Mouse (Mus musculus): ENCODE results near the gene Reps1. TPM values are rescaled to one million over a fixed set of nuclear protein-coding genes. Genes with fewer than 3 reads are reported as not detected.
A peak's percentile ranks its signal among the peaks of the same experiment; 100 is the strongest.

Gene Reps1
- polyA plus RNA-seq, 1 experiment from 2014 or later: 10.3 TPM

DNA sequence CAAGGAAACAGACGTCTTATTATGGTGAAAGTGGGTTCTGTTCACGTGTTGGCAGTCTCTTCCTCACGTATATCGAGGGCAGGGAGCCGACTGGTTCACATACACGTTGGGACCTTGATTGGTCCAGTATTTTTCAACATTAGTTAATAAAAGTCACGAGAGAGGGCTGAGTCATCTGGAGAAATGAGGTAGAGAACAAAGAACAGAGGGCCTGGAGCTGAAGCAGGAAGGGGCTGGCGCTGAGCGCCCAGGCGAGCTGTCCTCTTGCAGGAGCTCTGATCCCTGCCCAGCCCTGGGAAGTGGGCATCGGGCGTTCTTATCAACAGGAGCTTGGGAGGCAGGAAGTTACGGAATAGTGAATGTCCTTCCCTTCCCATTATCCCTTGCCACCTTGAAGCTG, 4.1 kb downstream of the Reps1 start:
- Histone ChIP-seq H3K36me3 (ENCODE audit: control insufficient read depth, insufficient read depth, low read length) (no peaks in the 10 kb centered on the region), H3K9me3 (replicated peaks; ENCODE audit: control insufficient read depth, low read length) (no peaks in the 10 kb centered on the region), H3K27ac (ENCODE audit: low read length) (no peak overlapping the region), H3K4me2 (ENCODE audit: low read depth, low read length) (no peak overlapping the region), H3K4me3 (replicated peaks; ENCODE audit: low read length) (no peak overlapping the region), H3K4me1 (ENCODE audit: control insufficient read depth, insufficient read depth, low read length) (peaks cover 21% of the 10 kb centered on the region), H3K27me3 (ENCODE audit: control insufficient read depth, insufficient read depth, low read length) (no peaks in the 10 kb centered on the region), H3K9ac (ENCODE audit: low read length) (no peak overlapping the region)
- ATAC-seq (ENCODE audit: insufficient read depth, low FRiP score): no peak
- 78% methylated on average over 13 of the region's 13 CpGs for whole genome bisulfite sequencing

DNA sequence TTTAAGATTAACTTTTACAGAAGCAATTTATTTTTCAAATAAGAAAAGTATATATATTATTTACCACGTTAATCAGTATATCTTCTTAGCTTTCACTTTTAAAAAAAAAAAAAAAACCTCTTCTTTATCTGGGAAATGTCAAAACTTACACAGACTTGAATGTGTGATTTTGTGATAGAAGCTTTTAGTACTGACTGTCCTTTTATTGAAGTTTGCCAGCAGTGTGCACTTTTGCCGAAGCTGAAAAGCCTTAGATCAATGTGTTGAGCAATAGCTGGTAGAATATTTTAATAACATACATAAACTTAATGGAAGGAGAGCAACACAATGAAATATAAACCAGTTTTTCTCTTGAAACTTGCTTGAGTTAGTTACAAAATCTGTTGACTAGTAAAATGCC, 5.1 kb downstream of the Reps1 start:
- no peak overlapping the region for H3K4me3 ChIP-seq (replicated peaks; ENCODE audit: low read length)
- no peak for ATAC-seq (ENCODE audit: insufficient read depth, low FRiP score)
- H3K36me3 ChIP-seq (ENCODE audit: control insufficient read depth, insufficient read depth, low read length): no peaks in the 10 kb centered on the region
- 52% methylated on average over 2 of the region's 2 CpGs for WGBS
- H3K27ac ChIP-seq (ENCODE audit: low read length): no peak overlapping the region
- H3K9ac ChIP-seq (ENCODE audit: low read length): no peak overlapping the region
- H3K4me1 ChIP-seq (ENCODE audit: control insufficient read depth, insufficient read depth, low read length): peaks cover 21% of the 10 kb centered on the region
- H3K27me3 ChIP-seq (ENCODE audit: control insufficient read depth, insufficient read depth, low read length): no peaks in the 10 kb centered on the region
- H3K9me3 ChIP-seq (replicated peaks; ENCODE audit: control insufficient read depth, low read length): no peaks in the 10 kb centered on the region
- H3K4me2 ChIP-seq (ENCODE audit: low read depth, low read length): no peak overlapping the region

DNA sequence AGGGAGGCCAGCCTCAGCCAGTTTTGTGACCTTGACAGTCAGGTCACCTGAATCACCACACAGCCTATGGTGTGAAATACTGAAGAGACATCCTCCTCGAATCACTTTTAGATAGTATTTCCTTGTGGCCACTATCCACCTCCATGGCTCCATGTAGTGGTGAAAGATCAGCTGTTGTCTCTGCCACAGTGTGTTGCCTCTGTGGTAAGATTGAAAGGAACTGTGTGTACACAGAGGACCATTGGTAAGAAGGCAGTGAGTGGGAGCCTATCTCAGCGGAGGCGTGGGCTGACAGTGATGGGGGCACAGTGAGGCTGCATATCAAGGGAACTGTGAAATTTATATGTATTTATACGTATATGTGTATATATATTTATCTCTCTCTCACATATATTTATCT, 5.9 kb downstream of the Reps1 start:
- Histone ChIP-seq H3K27me3 (ENCODE audit: control insufficient read depth, insufficient read depth, low read length) (no peaks in the 10 kb centered on the region), H3K4me2 (ENCODE audit: low read depth, low read length) (no peak overlapping the region), H3K9me3 (replicated peaks; ENCODE audit: control insufficient read depth, low read length) (no peaks in the 10 kb centered on the region), H3K36me3 (ENCODE audit: control insufficient read depth, insufficient read depth, low read length) (no peaks in the 10 kb centered on the region), H3K27ac (ENCODE audit: low read length) (no peak overlapping the region), H3K4me1 (ENCODE audit: control insufficient read depth, insufficient read depth, low read length) (peaks cover 21% of the 10 kb centered on the region), H3K9ac (ENCODE audit: low read length) (no peak overlapping the region), H3K4me3 (replicated peaks; ENCODE audit: low read length) (no peak overlapping the region)
- 85% methylated on average over 4 of the region's 4 CpGs for WGBS
- ATAC-seq (ENCODE audit: insufficient read depth, low FRiP score): no peak

DNA sequence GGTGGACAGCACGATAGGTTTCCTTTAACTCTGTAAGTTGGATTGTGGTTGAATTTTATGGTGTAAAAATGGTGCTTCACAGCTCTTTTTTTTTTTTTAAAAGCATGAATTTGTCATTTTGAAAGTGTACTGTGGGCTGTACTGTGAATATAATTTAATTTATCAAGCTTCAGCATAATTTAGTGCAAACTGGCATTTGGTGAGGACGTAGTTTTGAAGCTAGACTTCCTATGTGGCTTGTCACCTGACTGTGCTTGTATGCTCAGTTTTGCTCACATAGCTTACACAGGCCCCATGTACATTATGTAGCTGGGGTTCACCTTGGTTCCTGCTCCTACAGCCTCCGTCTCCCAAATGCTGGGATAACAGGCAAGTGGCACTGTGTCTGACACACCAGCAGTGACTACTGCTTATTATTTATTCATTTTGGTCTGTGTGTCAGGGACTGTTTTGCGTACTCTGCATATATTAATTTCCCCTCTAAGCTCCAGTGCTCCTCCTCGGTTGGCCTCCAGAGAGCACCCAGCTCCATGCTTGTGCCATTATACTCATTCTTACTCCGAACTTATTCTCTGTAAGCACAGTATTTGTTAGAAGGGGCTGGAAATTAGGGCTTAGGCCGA, 9.1 kb downstream of the Reps1 start:
- H3K27me3 ChIP-seq (ENCODE audit: control insufficient read depth, insufficient read depth, low read length): no peaks in the 10 kb centered on the region
- H3K4me3 ChIP-seq (replicated peaks; ENCODE audit: low read length): no peak overlapping the region
- no peaks in the 10 kb centered on the region for H3K36me3 ChIP-seq (ENCODE audit: control insufficient read depth, insufficient read depth, low read length)
- no peak for ATAC-seq (ENCODE audit: insufficient read depth, low FRiP score)
- H3K4me2 ChIP-seq (ENCODE audit: low read depth, low read length): no peak overlapping the region
- no peak overlapping the region for H3K27ac ChIP-seq (ENCODE audit: low read length)
- H3K9ac ChIP-seq (ENCODE audit: low read length): no peak overlapping the region
- WGBS: 85% methylated on average over 7 of the region's 7 CpGs
- no peaks in the 10 kb centered on the region for H3K9me3 ChIP-seq (replicated peaks; ENCODE audit: control insufficient read depth, low read length)
- peaks cover 20% of the 10 kb centered on the region for H3K4me1 ChIP-seq (ENCODE audit: control insufficient read depth, insufficient read depth, low read length)

DNA sequence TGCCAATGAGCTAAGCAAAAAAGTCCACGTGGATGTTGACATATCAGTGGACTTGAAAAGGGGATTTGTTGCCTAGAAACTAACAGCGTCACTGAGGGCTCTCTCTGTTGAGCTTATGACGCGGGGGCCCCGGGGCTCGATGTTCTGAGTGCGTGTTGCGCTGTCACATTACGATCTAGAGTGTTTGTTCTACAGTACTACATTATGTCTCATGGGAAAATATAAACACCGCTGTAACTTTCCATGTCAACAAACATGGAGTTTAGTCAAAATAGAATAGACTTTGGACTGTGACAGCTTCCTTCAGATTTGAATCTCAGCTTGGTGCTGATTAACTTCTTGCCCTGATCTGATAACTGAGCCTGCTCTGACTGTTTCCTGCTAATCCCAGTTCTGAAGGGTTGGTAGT, 10.4 kb downstream of the Reps1 start:
- 0 out of 2 replicates have a peak, but pooled peaks have one; percentile 37 for ATAC-seq (ENCODE audit: insufficient read depth, low FRiP score)
- Histone ChIP-seq H3K27ac (ENCODE audit: low read length) (no peak overlapping the region), H3K27me3 (ENCODE audit: control insufficient read depth, insufficient read depth, low read length) (no peaks in the 10 kb centered on the region), H3K4me1 (ENCODE audit: control insufficient read depth, insufficient read depth, low read length) (peaks cover 18% of the 10 kb centered on the region), H3K4me2 (ENCODE audit: low read depth, low read length) (no peak overlapping the region), H3K9me3 (replicated peaks; ENCODE audit: control insufficient read depth, low read length) (no peaks in the 10 kb centered on the region), H3K4me3 (replicated peaks; ENCODE audit: low read length) (no peak overlapping the region), H3K36me3 (ENCODE audit: control insufficient read depth, insufficient read depth, low read length) (no peaks in the 10 kb centered on the region), H3K9ac (ENCODE audit: low read length) (no peak overlapping the region)
- WGBS: 72% methylated on average over 10 of the region's 10 CpGs

DNA sequence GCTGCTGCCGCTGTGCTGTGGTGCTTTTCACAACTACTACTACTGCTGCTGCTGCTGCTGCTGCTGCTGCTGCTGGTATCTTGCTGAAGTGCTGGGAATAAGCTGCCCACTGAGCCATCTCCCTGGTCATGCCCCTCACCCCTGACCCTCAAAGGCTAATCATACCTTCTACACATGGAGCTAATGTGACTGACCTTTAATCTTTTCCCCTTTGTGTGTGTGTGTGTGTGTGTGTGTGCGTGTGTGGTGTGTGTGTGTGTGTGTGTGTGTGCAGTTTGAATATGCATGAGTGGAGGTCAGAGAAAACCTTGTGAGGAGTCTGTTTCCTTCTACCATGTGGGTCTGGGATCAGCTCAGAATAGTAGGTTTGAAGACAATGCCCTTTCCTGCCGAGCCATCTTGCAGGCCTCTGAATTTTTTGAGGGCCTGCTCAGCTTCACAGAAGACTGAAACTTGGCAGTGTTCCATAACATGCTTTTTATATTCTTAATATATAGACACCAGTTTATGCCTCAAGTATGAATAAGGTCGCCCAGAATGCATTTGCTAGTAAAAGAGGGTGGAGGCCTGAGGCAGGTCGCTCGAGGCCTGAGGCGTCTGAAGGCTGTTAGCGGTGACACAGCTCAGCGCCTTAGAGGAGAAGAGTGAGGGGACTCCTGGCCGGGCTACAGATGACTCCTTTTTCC, 12.2 kb downstream of the Reps1 start:
- H3K9ac ChIP-seq (ENCODE audit: low read length): peak overlapping the region; percentile 48; the same call in 1 of the 2 replicates
- peaks cover 18% of the 10 kb centered on the region for H3K4me1 ChIP-seq (ENCODE audit: control insufficient read depth, insufficient read depth, low read length)
- 0 out of 2 replicates have a peak, but pooled peaks have one; percentile 46 for ATAC-seq (ENCODE audit: insufficient read depth, low FRiP score)
- H3K27me3 ChIP-seq (ENCODE audit: control insufficient read depth, insufficient read depth, low read length): no peaks in the 10 kb centered on the region
- H3K27ac ChIP-seq (ENCODE audit: low read length): peak overlapping the region; percentile 66
- 38% methylated on average over 10 of the region's 10 CpGs for WGBS
- H3K9me3 ChIP-seq (replicated peaks; ENCODE audit: control insufficient read depth, low read length): no peaks in the 10 kb centered on the region
- H3K4me3 ChIP-seq (replicated peaks; ENCODE audit: low read length): no peak overlapping the region
- H3K4me2 ChIP-seq (ENCODE audit: low read depth, low read length): no peak overlapping the region
- H3K36me3 ChIP-seq (ENCODE audit: control insufficient read depth, insufficient read depth, low read length): no peaks in the 10 kb centered on the region

DNA sequence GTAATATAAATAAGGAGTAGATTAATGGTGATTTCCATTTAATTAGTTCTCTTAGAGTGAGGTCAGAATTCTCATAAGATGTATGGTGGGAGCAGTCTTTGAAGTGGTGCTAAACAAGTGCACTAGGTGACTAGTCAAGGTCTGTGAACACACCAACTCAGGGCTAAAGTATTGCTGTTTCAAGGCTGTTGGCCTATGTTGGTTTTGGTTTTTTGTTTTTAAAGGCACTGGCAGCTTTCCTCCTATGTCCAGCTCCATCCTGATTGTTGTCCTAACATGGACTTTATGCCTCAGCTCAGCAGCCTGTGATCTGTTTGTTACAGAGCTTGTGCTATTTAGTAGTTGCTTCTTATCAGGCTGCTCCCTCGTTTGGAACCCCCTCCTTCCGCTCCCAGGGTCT, 13.2 kb downstream of the Reps1 start:
- no peaks in the 10 kb centered on the region for H3K27me3 ChIP-seq (ENCODE audit: control insufficient read depth, insufficient read depth, low read length)
- H3K36me3 ChIP-seq (ENCODE audit: control insufficient read depth, insufficient read depth, low read length): no peaks in the 10 kb centered on the region
- no peak overlapping the region for H3K4me2 ChIP-seq (ENCODE audit: low read depth, low read length)
- WGBS: 86% methylated on average over 2 of the region's 2 CpGs
- H3K9me3 ChIP-seq (replicated peaks; ENCODE audit: control insufficient read depth, low read length): no peaks in the 10 kb centered on the region
- H3K4me3 ChIP-seq (replicated peaks; ENCODE audit: low read length): no peak overlapping the region
- H3K4me1 ChIP-seq (ENCODE audit: control insufficient read depth, insufficient read depth, low read length): peaks cover 18% of the 10 kb centered on the region
- no peak overlapping the region for H3K27ac ChIP-seq (ENCODE audit: low read length)
- no peak overlapping the region for H3K9ac ChIP-seq (ENCODE audit: low read length)
- ATAC-seq (ENCODE audit: insufficient read depth, low FRiP score): no peak

DNA sequence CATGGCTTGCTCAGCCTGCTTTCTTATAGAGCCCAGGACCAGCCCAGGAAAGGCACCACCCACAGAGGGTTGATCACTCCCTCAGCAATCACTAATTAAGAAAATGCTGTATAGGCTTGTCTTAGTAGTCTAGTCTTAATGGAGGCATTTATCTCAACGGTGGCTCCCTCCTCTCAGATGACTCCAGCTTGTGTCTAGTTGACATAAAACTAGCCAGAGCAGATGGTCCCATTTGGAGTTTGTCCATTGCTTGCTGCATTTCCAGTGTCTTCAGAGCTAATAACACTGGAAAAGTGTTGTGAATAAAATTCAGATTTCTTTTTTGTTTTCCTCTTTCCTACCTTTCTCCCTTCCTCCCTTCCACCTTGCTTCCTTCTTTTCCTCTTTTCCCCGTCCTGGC, 13.9 kb downstream of the Reps1 start:
- Histone ChIP-seq H3K4me1 (ENCODE audit: control insufficient read depth, insufficient read depth, low read length) (peaks cover 18% of the 10 kb centered on the region), H3K4me2 (ENCODE audit: low read depth, low read length) (no peak overlapping the region), H3K27me3 (ENCODE audit: control insufficient read depth, insufficient read depth, low read length) (no peaks in the 10 kb centered on the region), H3K36me3 (ENCODE audit: control insufficient read depth, insufficient read depth, low read length) (no peaks in the 10 kb centered on the region), H3K27ac (ENCODE audit: low read length) (no peak overlapping the region), H3K9ac (ENCODE audit: low read length) (no peak overlapping the region), H3K4me3 (replicated peaks; ENCODE audit: low read length) (no peak overlapping the region), H3K9me3 (replicated peaks; ENCODE audit: control insufficient read depth, low read length) (no peaks in the 10 kb centered on the region)
- no peak for ATAC-seq (ENCODE audit: insufficient read depth, low FRiP score)
- 63% methylated on average over 2 of the region's 2 CpGs for WGBS

DNA sequence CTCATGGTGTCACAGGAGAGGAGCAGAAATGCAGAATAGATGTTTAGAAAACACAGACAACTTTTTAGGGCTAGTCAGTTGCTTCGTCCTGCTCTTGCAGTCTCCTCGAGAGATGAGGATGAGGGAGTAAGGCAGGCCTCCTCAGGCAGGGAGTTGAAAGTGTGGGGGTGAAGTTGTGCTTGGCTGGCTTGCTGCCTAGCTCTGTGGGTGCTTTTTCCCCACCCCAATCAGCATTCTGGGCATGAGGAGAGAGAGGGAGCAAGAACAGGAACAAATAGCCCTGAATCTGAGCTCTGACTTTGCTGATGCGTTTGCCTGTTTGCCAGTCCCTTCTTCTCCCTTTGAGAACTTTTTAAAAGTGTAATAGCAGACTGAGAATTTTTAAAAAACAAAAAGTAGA, 14.5 kb downstream of the Reps1 start:
- no peaks in the 10 kb centered on the region for H3K9me3 ChIP-seq (replicated peaks; ENCODE audit: control insufficient read depth, low read length)
- no peak overlapping the region for H3K4me2 ChIP-seq (ENCODE audit: low read depth, low read length)
- H3K36me3 ChIP-seq (ENCODE audit: control insufficient read depth, insufficient read depth, low read length): no peaks in the 10 kb centered on the region
- WGBS: 59% methylated on average over 3 of the region's 3 CpGs
- peak overlapping the region; percentile 36; the same call in 1 of the 2 replicates for H3K27ac ChIP-seq (ENCODE audit: low read length)
- H3K9ac ChIP-seq (ENCODE audit: low read length): no peak overlapping the region
- no peak for ATAC-seq (ENCODE audit: insufficient read depth, low FRiP score)
- H3K4me3 ChIP-seq (replicated peaks; ENCODE audit: low read length): no peak overlapping the region
- peaks cover 18% of the 10 kb centered on the region for H3K4me1 ChIP-seq (ENCODE audit: control insufficient read depth, insufficient read depth, low read length)
- H3K27me3 ChIP-seq (ENCODE audit: control insufficient read depth, insufficient read depth, low read length): no peaks in the 10 kb centered on the region

Measured in stomach, embryonic 16.5 days (tissue).